Mouse (Mus musculus) ES-E14 (cell line): ENCODE measurements around the gene Zfp568.

ENCODE experiments used
- HCFC1 ChIP-seq: IDR thresholded peaks from 2 replicates; pipeline ENCODE4 v1.6.1; 2012; ENCODE audit warnings: low read length, inconsistent platforms, borderline replicate concordance; ENCODE audit not compliant: insufficient read depth
- MAFK ChIP-seq: IDR thresholded peaks from 2 replicates; pipeline ENCODE4 v1.6.1; 2014; ENCODE audit warnings: mild to moderate bottlenecking, low read depth, low read length, inconsistent platforms; ENCODE audit not compliant: insufficient read depth
- ZC3H11A ChIP-seq: IDR thresholded peaks from 2 replicates; pipeline ENCODE4 v1.6.1; 2012; ENCODE audit warnings: low read depth, mild to moderate bottlenecking, inconsistent platforms, low read length, borderline replicate concordance
- ZNF384 ChIP-seq: IDR thresholded peaks from 2 replicates; pipeline ENCODE4 v1.6.1; 2012; ENCODE audit warnings: low read depth, low read length, inconsistent platforms

DNA sequence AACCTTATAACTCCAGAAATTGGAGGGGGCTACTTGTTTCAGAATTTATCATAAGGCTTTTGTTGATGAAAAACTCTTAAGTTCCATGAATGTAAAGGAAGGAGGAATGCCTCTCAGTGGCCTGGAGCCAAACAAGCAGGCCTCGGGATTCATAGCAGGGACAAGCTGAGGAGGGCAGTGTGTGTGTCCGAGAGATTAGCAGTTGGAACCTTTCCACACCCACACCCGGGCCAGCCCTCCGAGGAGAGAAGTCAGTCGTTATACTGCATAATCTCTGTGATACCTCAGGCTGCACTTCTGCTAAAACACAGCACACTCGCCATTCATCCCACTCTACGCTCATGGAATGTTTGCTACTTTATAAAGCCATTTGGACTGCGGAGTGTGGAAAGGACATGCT is 40.0 kb downstream of the Zfp568 start:
- no peak for TF ChIP-seq MAFK
- TF ChIP-seq ZC3H11A, result no peak
- no peak for TF ChIP-seq HCFC1
- no peak for TF ChIP-seq ZNF384
